Mouse (Mus musculus): ENCODE measurements around the gene Calm5.

GRCm38 (mm10) chr13:3876448-3876847, 22.5 kb downstream of the Calm5 start:
- TF ChIP-seq GATA1 (IDR thresholded peaks at IDR 0.05; ENCODE audit: borderline replicate concordance, low read length) (no peak), FLI1 (IDR thresholded peaks at IDR 0.05; ENCODE audit: low read length) (no peak)

Data from megakaryocyte, embryonic 14.5 days (primary cell).